Mouse (Mus musculus): ENCODE measurements at regions not wholly inside any gene's neighbourhood (a gene's known extent, or its start where the extent isn't known, plus 50 kb on each side); places are given as distances from the start of the nearest gene placed in this dataset.

DNA sequence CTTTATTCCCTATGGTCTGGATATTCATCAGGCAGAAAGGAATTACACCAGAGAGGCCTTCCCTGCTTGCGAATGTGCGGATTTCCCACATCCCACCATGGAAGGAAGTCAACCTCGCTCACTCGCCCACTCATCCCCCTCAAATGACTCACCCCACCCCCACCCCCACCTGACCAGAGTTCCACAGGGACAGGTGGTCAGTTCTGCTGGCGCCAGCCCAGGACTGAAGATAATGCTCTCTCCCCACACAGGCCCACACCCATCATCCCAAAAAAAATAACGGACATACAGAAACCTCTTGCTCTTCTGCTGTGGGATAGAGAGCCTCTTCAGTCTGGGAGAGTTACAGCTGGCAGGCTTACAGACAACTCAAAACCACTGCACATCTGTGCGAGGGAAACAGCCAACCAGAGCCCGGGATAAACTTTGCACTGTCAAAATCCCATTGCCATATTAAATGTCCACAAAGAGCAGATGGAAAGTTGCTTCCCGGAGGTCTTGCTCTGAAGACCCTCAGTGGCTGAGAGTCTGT lies 128.0 kb downstream of the Lrrc30 start:
- DNase-seq (ENCODE audit: low read depth, low spot score): no peak

DNA sequence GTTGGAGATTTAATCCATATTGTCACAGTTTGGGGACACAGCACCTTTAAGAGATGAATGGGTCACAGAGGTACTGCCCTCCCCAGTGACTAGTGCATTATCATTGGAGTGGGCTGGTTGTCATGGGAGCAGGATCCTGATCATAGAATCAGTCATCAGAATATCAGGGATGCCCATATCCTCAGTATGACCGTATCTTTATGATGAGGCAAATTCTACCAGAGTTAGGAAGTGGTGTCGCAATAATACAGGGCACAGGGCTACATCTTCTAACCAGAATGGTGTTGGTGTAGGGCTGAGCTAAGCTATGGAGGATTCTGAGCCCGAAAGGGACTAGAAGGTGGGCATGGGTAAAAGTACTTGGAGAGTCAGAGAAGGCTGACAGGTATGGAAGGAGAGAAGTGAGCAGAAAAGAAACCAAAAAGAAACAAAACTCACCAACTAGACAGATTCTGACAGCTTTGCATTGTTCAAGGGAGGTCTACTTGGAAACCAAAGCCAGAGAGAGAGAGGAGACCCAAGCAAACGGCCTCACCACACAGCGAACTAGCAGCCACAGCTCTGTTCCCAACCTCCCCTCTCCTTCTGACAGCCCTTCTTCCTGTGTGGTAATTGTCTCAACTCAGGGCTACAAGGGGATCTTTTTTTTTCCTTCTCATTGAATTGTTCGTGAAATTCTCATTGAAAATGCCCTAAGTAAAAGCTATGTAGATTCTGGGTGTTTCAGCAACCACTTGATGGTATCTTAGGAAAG lies 129.2 kb downstream of the Lrrc30 start:
- no peak for DNase-seq (ENCODE audit: low read depth, low spot score)

DNA sequence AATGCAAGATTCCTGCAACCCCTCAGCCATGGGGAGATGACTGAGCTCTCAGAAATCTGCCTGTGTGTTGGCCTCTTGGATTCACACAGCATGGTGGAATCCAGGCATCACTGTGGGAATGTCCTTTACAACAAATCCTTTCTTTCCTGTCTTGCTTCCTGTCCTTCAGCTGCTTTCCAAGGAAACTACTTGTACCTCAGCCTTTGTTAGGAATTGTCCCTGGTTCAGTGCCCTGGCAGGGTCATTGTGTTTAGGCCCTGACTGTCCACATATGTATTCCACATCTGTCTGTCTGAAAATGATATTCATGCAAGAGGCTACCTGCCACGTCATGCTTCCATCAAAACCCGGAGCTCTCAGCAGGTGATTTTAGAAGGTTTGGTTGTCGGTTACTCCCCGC lies 129.9 kb downstream of the Lrrc30 start:
- no peak for DNase-seq (ENCODE audit: low read depth, low spot score)

DNA sequence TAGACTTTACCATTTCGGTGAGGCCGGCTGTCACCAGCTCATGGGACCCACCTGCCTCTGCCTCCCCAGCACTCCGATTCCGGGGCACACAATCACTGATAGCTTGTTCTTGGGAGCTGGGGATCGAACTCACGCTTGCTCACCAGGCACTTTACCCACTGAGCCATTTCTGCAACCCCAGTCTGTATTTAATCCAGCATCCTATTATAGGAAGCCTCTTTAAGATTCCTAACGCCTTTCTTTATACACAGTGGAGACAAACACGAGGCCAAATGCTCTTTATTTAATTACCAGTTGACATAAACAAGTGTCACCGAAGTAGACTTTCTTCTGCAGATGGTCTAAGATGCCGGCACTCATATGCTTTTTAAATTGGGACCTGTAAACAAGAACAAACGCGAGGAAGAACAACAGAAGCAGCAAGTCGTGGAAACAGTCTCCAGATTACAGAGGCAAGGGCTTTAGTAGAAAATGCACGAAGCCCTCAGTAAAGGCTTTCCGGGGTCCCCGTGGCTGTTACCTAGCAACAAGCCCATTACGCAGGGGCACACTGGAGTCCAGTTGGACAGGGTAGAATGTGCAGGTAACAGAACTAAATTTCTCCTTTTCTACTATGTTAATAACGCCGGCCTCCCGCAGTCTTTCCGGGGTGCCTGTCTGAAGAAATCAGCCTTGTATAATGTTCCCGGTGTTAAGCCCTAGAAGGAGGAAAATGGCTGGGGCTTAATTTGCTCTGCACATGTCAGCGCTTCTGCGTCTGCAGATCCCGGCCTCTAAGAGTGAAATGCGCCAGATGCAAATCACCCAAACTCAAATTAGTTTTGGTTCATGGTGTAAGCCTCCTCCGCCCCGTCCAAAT lies 132.5 kb downstream of the Lrrc30 start:
- no peak for DNase-seq (ENCODE audit: low read depth, low spot score)

DNA sequence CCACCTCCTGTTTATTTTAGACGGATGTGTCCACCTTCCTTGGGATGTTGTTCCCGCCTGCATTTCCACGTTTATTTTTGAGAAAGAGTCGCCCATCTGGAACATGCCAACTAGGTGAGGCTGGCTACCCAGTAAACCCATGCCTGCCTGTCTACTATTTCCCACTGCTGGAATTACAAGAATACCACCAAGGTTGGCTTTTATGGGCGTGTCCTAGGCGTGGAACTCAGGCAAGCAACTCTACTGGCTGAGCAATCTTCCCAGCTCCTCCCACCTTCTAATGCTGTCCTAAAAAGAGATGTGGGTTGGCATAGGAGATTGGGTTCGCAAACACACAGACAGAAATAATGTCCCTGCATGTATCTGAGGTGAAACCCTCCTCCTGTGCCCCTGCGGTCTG lies 135.1 kb downstream of the Lrrc30 start:
- no peak for DNase-seq (ENCODE audit: low read depth, low spot score)

DNA sequence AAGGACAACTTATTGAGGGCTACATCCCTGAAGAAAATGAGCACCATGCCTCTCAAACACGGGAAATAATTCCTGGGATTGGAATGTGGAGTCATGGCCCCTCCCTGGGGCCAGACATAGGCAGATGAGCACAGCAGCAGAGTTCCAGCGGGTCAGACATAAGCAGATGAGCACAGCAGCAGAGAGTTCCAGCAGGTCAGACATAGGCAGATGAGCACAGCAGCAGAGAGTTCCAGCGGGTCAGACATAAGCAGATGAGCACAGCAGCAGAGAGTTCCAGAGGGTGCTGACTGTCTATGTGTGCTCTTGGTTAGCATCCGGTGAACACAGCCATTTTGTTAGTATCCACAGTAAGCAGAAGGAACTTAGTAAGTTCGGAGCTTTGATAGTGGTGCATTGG lies 126.2 kb upstream of the Ptprm start:
- DNase-seq (ENCODE audit: low read depth, low spot score): no peak

DNA sequence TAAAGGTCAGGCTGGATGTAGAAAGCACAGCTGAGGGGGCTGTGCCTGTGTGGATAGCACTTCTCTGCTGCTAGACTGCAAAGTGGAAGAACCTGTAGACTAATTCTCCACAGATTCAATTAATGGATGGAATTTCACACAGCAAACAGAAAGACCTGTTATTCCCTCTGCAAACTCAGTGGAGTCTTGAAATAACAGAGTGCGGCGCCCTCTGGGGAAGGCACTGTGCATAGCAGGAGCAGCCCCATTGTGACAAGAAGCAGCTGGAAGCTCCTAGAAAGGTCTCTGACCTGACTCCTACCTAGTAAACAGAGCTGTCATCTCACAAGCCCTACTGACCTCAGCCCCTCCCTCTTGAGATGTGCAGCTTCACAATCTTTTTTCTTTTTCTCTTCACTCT lies 118.9 kb upstream of the Ptprm start:
- DNase-seq (ENCODE audit: low read depth, low spot score): peak; percentile 60

DNA sequence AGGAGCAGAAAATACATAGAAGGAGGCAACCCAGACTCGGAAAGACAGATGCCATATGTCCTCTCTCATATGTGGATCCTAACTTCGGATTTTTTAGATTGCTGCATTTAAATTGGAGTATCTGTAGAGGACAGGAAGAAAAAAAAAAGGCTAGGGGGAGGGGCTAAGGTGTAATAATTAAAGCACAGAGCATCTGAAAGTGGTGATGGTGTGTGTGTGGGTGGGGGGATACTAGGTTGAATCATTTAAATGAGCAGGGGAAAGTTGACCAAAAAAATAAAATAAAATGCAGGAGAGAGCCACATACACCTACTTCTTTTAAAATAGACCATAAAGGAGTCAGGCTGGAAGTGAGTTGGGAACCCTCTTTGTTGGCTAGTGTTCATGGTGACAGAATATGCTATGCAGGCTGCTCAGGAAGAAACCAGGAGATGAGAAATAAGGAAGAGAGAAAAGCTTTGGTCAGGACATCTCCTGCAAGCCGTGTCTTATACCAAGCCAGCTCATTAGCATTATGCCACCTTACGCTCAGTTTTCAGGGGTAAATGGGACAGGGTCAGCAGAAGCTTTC lies 104.7 kb upstream of the Ptprm start:
- DNase-seq (ENCODE audit: low read depth, low spot score): no peak

DNA sequence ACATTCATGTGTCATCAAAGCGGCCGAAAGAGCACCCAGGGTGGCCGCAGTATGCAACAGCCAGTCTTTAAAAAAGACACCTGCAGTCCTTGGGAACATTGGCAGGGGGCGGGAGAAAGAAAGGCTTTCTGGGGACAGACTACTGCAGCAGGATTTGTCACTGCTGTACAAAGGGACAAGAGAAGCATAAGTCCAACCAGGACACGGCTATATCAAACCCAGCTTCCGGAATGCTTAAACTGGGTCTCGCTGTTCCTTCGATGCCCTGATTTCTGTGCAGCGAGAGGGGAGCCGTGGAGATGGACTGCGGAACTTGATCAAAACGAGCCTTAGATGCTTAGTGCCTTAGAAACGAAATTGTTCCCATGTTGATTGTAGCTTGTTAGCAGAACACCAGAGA lies 97.7 kb upstream of the Ptprm start:
- no peak for DNase-seq (ENCODE audit: low read depth, low spot score)

DNA sequence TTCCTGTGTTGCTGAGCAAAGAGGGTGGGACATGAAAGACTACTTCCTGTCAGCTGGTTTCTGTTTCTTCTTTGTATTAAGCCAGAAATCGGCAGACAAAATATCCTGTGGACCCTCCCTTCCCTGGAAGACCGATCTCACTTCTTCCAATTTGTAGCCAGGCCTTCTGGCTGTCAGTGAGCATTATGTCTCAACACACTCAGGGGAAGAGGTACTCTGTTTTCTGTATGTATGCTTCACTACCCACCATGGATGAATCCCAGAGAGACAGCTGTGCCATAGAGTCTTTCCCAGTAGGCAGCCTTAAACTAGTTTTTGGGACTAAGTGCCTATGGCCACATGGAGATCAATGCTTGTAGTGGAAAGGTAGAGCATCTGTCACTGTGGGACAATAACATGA lies 96.8 kb upstream of the Ptprm start:
- DNase-seq (ENCODE audit: low read depth, low spot score): no peak

DNA sequence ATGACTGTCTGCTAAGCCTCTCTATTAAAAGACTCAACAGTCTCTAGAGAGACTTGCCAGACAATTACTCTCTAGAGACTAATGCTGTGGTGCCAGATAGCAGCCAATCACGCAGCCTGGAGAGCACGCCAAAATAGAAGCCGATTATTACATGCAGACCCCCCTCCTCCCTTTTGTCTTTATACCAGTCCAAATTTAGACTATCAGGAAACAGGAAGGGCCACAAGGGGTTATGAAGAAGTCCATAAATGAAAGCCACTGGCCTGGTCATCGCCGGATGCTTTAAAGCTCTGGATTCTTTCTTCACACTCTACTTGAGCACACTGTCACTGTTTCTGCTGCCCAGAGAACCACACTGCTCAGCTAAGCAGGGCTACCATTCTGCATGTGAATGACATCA lies 95.8 kb upstream of the Ptprm start:
- no peak for DNase-seq (ENCODE audit: low read depth, low spot score)

DNA sequence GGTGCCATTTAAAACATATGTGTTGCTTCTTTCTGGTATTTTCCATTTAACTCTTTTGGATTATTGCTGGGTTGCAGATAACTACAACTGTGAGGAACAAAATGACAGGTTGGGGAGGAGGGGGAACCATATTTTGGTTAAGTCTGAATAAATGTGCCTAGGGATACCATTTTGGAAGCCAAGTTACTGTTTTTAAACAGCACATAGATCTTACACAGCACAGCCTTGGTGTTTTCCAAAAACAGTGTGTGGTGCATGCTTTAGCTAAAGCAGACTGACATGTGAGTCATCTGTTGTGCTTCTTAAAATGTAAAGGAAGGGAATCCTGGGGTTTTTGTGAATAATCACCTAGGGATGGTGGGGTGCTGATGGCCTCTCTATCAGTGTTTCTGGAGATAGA lies 91.7 kb upstream of the Ptprm start:
- DNase-seq (ENCODE audit: low read depth, low spot score): no peak

DNA sequence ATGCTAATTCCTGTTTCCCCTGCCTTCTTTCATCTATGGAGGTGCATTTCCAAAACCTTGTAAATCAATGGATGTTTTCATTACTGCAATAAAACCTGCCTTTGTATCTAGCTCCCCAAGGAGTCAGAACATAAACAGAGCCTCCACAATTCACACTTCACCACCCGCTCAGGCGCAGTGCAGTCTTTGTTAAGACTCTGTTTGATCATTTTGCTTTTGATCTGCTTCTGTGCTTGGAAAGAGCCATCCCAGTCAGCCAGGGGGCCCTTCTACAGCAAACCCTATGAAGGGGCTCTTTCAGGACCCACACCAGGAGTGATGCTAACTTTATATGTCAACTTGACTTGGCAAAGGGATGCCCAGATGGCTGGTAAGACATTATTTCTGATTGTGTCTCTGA lies 86.7 kb upstream of the Ptprm start:
- no peak for DNase-seq (ENCODE audit: low read depth, low spot score)

DNA sequence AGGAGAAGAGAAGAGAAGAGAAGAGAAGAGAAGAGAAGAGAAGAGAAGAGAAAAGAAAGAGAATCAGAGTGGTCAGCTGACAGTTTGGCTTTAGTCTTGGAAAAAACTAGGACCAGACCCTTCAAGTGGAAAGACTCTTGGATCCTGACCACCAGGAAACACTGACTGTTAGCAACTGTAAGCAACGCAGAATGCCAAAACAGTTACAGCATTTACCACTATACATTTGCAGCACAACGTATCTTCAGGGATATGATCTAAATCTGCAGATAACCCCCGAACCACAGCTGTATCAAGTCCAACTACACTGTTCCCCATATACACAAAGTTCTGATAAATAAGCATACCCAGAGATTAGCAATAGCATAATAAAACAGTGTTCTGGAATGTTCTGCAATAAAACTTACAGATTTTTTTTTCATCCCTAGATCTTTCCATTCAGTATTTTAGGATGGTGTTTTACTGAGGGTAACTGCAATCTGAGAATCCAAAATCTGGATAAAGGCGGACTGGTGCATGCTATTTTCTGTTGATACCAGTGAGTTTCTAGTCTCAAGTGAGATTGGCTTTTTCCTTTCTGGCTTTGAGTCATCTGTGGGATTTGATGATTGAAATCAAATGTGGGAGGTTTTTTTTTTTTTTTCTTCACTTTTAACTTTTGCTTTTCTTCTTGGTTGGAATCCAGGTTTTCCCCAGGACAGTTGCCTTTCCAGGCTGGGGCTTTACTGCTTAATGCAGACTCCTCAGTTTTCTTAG lies 65.9 kb upstream of the Ptprm start:
- DNase-seq (ENCODE audit: low read depth, low spot score): no peak

DNA sequence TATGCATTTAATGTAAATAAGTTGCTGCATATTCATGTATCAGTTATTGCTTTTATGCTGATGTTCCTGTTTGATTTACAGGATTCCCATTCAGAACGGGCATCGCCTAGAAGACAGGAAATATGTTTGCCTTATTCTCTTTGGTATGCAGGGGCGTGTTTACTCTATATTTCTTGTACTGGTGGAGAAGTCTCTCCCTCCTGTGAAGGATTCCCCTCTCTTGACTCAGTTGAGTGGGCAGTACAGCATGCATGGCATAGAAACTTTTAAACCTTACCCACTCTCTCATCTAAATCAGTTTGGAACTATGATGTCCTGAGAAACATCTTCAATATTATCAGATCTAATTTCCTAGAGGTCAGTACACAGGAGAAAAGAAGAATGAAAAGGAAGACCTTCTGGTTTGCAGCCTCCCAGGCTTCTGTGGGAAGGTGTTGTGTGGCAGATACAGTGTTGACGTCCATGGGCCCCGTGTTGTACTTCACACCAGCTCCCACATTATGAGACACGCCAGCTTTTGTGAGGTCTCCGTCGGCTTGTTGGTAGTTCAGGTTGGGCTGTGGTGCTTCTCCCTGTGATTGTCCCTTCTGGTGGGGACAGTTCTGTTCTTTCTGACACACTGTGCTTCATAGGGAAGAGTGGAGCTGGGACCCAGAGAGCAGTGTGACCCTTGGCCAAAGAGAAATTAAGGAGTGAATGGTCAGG lies 58.4 kb upstream of the Ptprm start:
- no peak for DNase-seq (ENCODE audit: low read depth, low spot score)

DNA sequence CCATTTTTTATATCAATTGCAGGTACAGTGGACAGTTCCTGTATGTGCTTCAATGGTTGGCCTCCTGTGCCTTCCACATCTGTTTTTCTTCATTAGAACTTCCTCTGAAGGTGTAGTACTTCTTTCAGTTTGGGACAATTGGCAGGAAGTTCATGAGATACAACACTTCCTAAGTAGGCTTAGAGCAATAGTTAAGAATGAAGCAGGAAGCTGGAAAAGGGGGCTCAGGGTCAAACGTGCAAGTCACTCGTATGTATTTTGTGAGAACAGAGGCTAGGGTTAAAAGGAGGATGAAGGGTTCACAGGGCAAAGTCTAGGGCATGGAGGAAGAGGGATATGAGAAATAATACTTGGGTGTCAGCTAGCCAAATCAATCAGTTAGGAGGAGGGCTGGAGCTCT lies 55.7 kb upstream of the Ptprm start:
- no peak for DNase-seq (ENCODE audit: low read depth, low spot score)

DNA sequence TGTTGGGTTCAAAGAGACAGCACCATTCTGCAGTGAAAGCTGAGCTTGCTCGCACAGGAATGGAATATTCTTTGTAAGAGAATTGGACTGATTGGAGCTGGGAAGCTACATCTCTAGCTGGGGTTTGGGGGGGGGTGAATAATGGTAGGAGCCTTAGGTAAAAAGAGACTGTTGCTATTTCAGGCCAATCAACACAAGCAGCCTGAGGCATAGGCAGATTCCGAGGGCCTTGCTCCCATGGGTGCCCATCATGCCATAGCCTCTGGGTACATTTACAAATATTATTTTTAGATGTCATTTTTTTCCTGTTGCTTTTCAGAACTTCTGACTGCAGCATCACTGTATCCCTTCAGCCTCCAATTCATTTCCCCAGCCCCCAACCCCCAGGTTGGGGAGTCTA lies 51.7 kb upstream of the Ptprm start:
- DNase-seq (ENCODE audit: low read depth, low spot score): no peak

Data from forelimb bud, embryonic 11.5 days (tissue).